Mouse (Mus musculus): ENCODE results near the gene Tbx3. TPM values are rescaled to one million over a fixed set of nuclear protein-coding genes. Genes with fewer than 3 reads are reported as not detected.

Gene Tbx3
- total and polyA plus RNA-seq, 2 experiments from 2014 or later, result 1.1 to 4.0 TPM

DNA sequence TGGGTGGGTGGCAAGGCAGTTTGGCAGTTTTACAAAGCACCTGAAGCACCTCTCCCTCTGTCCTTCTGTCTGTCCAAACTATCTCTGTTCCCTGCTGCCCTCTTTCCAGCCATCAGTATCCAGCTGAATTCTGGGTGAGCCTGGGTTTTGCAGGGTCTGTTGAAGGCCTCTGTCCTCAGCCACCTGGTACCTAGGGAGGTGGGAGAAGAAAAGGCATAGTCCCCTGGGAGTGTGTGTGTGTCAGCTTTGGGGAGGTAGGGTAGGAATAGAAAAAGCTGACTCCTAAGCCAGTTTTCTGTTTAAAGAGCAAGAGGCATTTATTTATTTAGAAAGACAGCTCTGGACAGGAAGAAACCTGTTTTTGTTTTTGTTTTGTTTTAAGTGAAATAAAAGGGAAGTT, 8.6 kb downstream of the Tbx3 start:
- DNase-seq (ENCODE audit: low spot score) (no peak), ATAC-seq (ENCODE audit: low FRiP score) (no peak)
- peaks cover 92% of the 10 kb centered on the region for H3K27me3 ChIP-seq (ENCODE audit: insufficient read depth, low read length)
- TF ChIP-seq CTCF (IDR thresholded peaks at IDR 0.05), result no peak
- no peaks in the 10 kb centered on the region for H3K36me3 ChIP-seq (ENCODE audit: insufficient read depth, low read length)
- H3K4me3 ChIP-seq (ENCODE audit: low read depth, low read length), result no peak overlapping the region
- no peak overlapping the region for H3K4me2 ChIP-seq (ENCODE audit: low read depth, low read length, poor library complexity, severe bottlenecking)
- H3K27ac ChIP-seq (ENCODE audit: low read depth, low read length), result no peak overlapping the region
- H3K9me3 ChIP-seq (ENCODE audit: low read length), result no peaks in the 10 kb centered on the region
- H3K4me1 ChIP-seq (ENCODE audit: insufficient read depth, low read length), result no peaks in the 10 kb centered on the region
- H3K9ac ChIP-seq (replicated peaks; ENCODE audit: low read length, poor library complexity, severe bottlenecking), result no peak overlapping the region

DNA sequence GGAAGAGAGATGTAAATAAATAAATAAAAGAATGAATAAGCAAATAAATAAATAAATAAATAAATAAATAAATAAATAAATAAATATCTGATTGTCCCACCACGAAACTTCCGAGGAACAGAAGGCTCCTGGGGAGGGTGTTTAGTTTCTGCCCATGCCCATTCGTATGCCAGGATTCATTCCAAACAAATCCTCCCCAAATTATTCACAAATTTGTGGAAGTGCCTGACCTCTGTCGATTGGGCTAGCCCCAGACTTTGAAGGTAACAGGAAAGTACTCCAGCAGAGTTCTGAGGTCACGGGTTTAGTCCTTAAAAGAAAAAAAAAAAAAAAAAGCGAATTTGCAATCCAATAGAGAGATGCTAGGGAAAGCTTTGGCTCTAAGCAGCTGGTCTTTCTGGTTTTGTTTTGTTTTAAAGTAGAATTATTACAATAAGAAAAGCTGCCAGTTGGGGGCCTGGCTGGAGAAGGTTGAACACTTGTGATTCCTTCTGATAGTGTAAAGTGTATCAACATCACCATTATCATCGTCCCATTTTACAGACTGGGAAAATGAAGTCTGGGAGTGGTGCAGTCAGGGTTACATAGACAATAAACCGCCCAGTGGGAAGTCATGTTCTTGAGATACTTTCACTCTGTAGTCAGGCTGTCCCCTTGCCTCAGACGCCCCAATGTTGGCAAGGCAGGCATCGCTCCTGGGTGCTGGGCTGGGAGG, 9.3 kb downstream of the Tbx3 start:
- TF ChIP-seq CTCF (IDR thresholded peaks at IDR 0.05), result no peak
- H3K27me3 ChIP-seq (ENCODE audit: insufficient read depth, low read length), result peaks cover 92% of the 10 kb centered on the region
- H3K4me3 ChIP-seq (ENCODE audit: low read depth, low read length), result no peak overlapping the region
- no peaks in the 10 kb centered on the region for H3K9me3 ChIP-seq (ENCODE audit: low read length)
- H3K27ac ChIP-seq (ENCODE audit: low read depth, low read length), result no peak overlapping the region
- H3K36me3 ChIP-seq (ENCODE audit: insufficient read depth, low read length), result no peaks in the 10 kb centered on the region
- 9% methylated on average over 10 of the region's 10 CpGs for WGBS
- no peak overlapping the region for H3K9ac ChIP-seq (replicated peaks; ENCODE audit: low read length, poor library complexity, severe bottlenecking)
- no peak overlapping the region for H3K4me2 ChIP-seq (ENCODE audit: low read depth, low read length, poor library complexity, severe bottlenecking)
- ATAC-seq (ENCODE audit: low FRiP score), result no peak
- H3K4me1 ChIP-seq (ENCODE audit: insufficient read depth, low read length), result no peaks in the 10 kb centered on the region
- no peak for DNase-seq (ENCODE audit: low spot score)

DNA sequence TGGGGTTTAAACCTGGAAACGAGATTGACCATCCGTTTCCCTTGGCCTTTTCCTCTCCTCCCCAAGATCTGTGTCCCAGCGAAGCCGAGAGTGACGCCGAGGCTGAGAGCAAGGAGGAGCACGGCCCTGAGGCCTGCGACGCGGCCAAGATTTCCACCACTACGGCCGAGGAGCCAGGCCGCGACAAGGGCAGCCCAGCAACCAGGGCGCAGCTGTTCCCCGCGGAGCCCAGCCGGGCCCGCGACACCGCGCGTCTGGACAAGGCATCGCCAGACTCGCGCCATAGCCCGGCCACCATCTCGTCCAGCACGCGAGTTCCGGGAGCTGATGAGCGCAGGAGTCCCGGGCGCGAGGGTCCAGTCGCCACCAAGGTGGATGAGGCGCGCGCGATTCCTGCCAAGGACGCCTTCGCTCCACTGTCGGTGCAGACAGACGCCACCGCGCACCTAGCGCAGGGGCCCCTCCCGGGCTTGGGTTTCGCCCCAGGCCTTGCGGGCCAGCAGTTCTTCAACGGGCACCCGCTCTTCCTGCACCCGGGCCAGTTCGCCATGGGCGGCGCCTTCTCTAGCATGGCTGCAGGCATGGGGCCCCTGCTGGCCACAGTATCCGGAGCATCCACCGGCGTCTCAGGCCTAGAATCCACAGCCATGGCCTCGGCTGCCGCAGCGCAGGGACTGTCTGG, 10.0 kb downstream of the Tbx3 start:
- H3K36me3 ChIP-seq (ENCODE audit: insufficient read depth, low read length), result no peaks in the 10 kb centered on the region
- DNase-seq (ENCODE audit: low spot score) (no peak), ATAC-seq (ENCODE audit: low FRiP score) (no peak)
- WGBS, result 5% methylated on average over 60 of the region's 62 CpGs
- no peak overlapping the region for H3K27ac ChIP-seq (ENCODE audit: low read depth, low read length)
- H3K9me3 ChIP-seq (ENCODE audit: low read length), result no peaks in the 10 kb centered on the region
- no peak overlapping the region for H3K9ac ChIP-seq (replicated peaks; ENCODE audit: low read length, poor library complexity, severe bottlenecking)
- no peak overlapping the region for H3K4me2 ChIP-seq (ENCODE audit: low read depth, low read length, poor library complexity, severe bottlenecking)
- TF ChIP-seq CTCF (IDR thresholded peaks at IDR 0.05), result peak; percentile 6; the same call in 1 of the 2 replicates
- no peak overlapping the region for H3K4me3 ChIP-seq (ENCODE audit: low read depth, low read length)
- H3K4me1 ChIP-seq (ENCODE audit: insufficient read depth, low read length), result no peaks in the 10 kb centered on the region
- peaks cover 92% of the 10 kb centered on the region for H3K27me3 ChIP-seq (ENCODE audit: insufficient read depth, low read length)

DNA sequence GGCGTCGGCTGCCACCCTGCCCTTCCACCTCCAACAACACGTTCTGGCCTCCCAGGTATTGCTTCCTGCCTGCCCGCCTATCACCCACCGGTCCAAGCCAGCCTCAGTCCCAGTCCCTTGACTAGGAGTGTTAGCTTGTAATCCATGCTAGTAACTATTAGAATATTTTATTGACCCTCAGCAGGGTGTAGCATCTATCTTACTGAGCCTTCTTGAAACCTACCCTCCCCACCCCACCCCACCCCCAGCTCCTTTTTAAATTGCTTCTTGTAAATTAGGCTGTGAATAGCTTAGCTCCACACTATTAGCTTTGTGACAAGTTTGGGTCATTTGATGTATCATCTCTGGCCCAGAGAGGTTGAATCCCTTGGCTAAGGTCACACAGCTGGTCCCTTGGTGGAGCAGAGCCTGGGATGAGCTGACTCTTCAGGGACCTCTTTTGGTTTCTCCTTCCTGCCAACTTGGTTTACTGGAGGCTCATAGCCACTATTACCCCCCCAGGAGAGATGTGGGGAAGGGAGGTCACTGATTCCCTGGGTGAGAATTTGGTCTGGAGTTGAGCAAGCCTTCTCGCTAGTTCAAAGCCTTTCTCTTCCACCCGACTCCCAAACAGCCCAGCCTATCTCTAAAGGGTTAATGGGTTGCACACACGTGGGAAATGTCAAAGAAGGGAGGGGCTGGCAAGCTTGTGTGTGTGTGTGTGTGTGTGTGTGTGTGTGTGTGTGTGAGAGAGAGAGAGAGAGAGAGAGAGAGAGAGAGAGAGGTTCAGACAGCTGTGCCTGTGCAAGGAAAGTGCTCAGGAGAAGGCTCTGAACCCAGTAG, 10.8 kb downstream of the Tbx3 start:
- H3K27me3 ChIP-seq (ENCODE audit: insufficient read depth, low read length), result peaks cover 92% of the 10 kb centered on the region
- H3K4me3 ChIP-seq (ENCODE audit: low read depth, low read length), result no peak overlapping the region
- no peak for ATAC-seq (ENCODE audit: low FRiP score)
- H3K4me2 ChIP-seq (ENCODE audit: low read depth, low read length, poor library complexity, severe bottlenecking), result no peak overlapping the region
- H3K9ac ChIP-seq (replicated peaks; ENCODE audit: low read length, poor library complexity, severe bottlenecking), result no peak overlapping the region
- 2% methylated on average over 8 of the region's 8 CpGs for WGBS
- DNase-seq (ENCODE audit: low spot score), result no peak
- H3K27ac ChIP-seq (ENCODE audit: low read depth, low read length), result no peak overlapping the region
- no peaks in the 10 kb centered on the region for H3K9me3 ChIP-seq (ENCODE audit: low read length)
- H3K36me3 ChIP-seq (ENCODE audit: insufficient read depth, low read length), result no peaks in the 10 kb centered on the region
- H3K4me1 ChIP-seq (ENCODE audit: insufficient read depth, low read length), result no peaks in the 10 kb centered on the region
- no peak for TF ChIP-seq CTCF (IDR thresholded peaks at IDR 0.05)

DNA sequence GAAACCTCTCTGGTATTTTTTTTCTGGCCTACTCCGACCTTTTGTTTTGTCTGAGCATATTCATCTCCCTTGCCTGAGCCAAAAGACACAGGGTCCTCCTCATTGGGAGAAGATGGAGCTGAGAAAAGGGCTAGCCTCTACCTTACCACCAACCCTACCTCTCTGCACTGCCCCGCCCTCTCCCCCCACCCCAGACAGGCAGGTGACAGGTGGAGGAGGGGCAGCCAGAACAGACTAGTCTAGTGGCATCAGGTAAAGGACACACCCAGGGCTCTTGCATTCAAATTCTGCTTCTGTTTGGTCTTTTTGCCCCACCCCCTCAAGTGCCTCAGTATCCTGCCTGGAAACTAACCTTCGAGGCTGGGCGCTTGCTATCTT, 11.4 kb downstream of the Tbx3 start:
- WGBS, result 12% methylated on average over 4 of the region's 4 CpGs
- Histone ChIP-seq H3K27me3 (ENCODE audit: insufficient read depth, low read length) (peaks cover 94% of the 10 kb centered on the region), H3K36me3 (ENCODE audit: insufficient read depth, low read length) (no peaks in the 10 kb centered on the region), H3K4me3 (ENCODE audit: low read depth, low read length) (no peak overlapping the region), H3K4me1 (ENCODE audit: insufficient read depth, low read length) (no peaks in the 10 kb centered on the region), H3K9me3 (ENCODE audit: low read length) (no peaks in the 10 kb centered on the region), H3K9ac (replicated peaks; ENCODE audit: low read length, poor library complexity, severe bottlenecking) (no peak overlapping the region), H3K27ac (ENCODE audit: low read depth, low read length) (no peak overlapping the region), H3K4me2 (ENCODE audit: low read depth, low read length, poor library complexity, severe bottlenecking) (no peak overlapping the region)
- DNase-seq (ENCODE audit: low spot score), result no peak
- no peak for ATAC-seq (ENCODE audit: low FRiP score)
- TF ChIP-seq CTCF (IDR thresholded peaks at IDR 0.05), result no peak

Data from midbrain, postnatal 0 days (tissue).